Mouse (Mus musculus) heart, postnatal 0 days (tissue): ENCODE measurements at regions not wholly inside any gene's neighbourhood (a gene's known extent, or its start where the extent isn't known, plus 50 kb on each side); places are given as distances from the start of the nearest gene placed in this dataset.
"Not testable (repeated sequence)": the region's sequence is repeated elsewhere in the genome, so short reads cannot be mapped to it uniquely, and the experiment has no call there.

Source experiments
- ATAC-seq: fragments of 200-750 bp; cut with Nextera tagmentation; 2 replicates; pipeline ENCODE4 v1.8.0; 2017; ENCODE audit warnings: low read depth, moderate number of reproducible peaks, moderate library complexity; ENCODE audit not compliant: insufficient read depth
- DNase-seq: peaks from one replicate; pipeline ENCODE4 v3.0.0-alpha.2; 2016; ENCODE audit warnings: low spot score
- H3K27ac ChIP-seq: fragments of 300-500 bp; sonication (generic); 2 replicates; pipeline ENCODE4 v1.5.1; 2014; ENCODE audit warnings: low read depth, mild to moderate bottlenecking
- H3K27me3 ChIP-seq: fragments of 300-500 bp; sonication (generic); 2 replicates; pipeline ENCODE4 v1.6.1; 2014; ENCODE audit warnings: low read length, mixed read lengths; ENCODE audit not compliant: control insufficient read depth, insufficient read depth
- H3K36me3 ChIP-seq: fragments of 300-500 bp; sonication (generic); replicated peaks from 2 replicates; pipeline ENCODE4 v1.6.1; 2014; ENCODE audit warnings: low read length, mixed read lengths; ENCODE audit not compliant: control insufficient read depth, insufficient read depth
- H3K4me1 ChIP-seq: fragments of 300-500 bp; sonication (generic); 2 replicates; pipeline ENCODE4 v1.6.1; 2014; ENCODE audit warnings: antibody characterized with exemption; ENCODE audit not compliant: control insufficient read depth, insufficient read depth
- H3K4me2 ChIP-seq: fragments of 300-500 bp; sonication (generic); 2 replicates; pipeline ENCODE4 v1.6.1; 2014; ENCODE audit warnings: low read depth, mild to moderate bottlenecking, low read length, moderate library complexity
- H3K4me3 ChIP-seq: fragments of 300-500 bp; sonication (generic); 2 replicates; pipeline ENCODE4 v1.5.1; 2014; ENCODE audit warnings: low read depth, low read length
- H3K9ac ChIP-seq: fragments of 300-500 bp; sonication (generic); replicated peaks from 2 replicates; pipeline ENCODE4 v1.6.1; 2014; ENCODE audit warnings: low read depth, low read length, mixed read lengths
- H3K9me3 ChIP-seq: fragments of 300-500 bp; sonication (generic); replicated peaks from 2 replicates; pipeline ENCODE4 v1.6.1; 2016; ENCODE audit warnings: low read length; ENCODE audit not compliant: control insufficient read depth
- CTCF ChIP-seq: IDR thresholded peaks from 2 replicates; pipeline ENCODE4 v1.5.1; 2016; ENCODE audit warnings: antibody characterized with exemption, control low read depth, low read depth
- EP300 ChIP-seq: IDR thresholded peaks from 2 replicates; pipeline ENCODE4 v1.6.1; 2016; ENCODE audit warnings: antibody characterized with exemption, low read depth
- WGBS: fragments of 180-500 bp; shearing (Covaris S2); extraction: QIAGEN DNeasy Blood & Tissue Kit; methylation state at CpG from one replicate; pipeline ENCODE4 v1.1.7; 2014; 5-methylcytosine and 5-hydroxymethylcytosine counted together

DNA sequence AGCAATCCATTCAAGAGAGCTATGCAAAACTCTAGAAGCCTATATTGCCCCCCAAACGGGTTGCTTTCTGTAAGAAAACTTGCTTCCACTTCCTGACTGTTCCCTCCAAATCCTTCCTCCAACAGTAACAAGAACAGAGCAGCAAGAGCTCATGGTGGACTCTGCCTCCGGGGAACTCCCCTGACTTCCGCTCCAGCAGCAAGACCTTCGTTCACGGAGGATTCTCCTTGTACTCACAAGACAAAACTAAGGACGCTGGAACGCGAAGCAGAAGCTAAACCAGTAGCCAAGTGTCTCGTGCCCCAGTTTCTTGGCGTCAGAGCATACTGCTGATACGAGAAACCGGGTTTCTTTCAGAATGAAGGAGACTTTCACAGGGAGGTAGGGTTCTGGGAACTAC, 50.7 kb downstream of the H2al2a start:
- Histone ChIP-seq H3K36me3 (no peaks in the 10 kb centered on the region), H3K27me3 (no peaks in the 10 kb centered on the region), H3K27ac (no peak overlapping the region), H3K9ac (no peak overlapping the region), H3K4me2 (peak overlapping the region; percentile 6; the same call in 1 of the 2 replicates), H3K4me1 (no peaks in the 10 kb centered on the region), H3K9me3 (no peaks in the 10 kb centered on the region), H3K4me3 (no peak overlapping the region)
- 58% methylated on average over 12 of the region's 12 CpGs for WGBS
- DNase-seq (no peak), ATAC-seq (no peak)
- no peak for TF ChIP-seq CTCF
- TF ChIP-seq EP300: no peak

DNA sequence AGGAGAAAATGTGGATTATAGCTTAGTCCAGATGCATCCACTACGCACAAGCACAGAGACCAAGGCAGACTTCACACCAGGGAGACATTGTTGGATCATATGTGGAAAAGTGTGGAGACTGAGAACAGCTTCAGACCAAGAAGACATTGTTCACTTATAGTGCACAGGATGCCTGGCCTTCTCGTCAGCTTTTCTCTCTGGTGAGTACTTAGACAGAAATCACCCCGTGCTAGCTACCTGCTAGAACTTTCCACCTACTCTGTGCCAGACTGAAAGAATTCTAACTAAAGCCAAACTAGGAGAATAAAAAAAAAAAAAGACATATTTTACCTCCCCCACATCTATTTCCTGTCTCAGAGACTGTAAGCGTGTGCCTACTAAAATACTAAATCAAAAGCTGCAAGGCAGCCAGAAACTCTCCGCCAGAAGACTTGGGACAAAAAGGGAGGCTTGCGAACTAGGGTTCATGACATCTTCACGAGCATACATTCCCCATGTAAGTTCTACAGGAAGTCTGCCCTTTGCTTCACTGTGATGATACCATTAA, 51.3 kb downstream of the H2al2a start:
- ATAC-seq: no peak

DNA sequence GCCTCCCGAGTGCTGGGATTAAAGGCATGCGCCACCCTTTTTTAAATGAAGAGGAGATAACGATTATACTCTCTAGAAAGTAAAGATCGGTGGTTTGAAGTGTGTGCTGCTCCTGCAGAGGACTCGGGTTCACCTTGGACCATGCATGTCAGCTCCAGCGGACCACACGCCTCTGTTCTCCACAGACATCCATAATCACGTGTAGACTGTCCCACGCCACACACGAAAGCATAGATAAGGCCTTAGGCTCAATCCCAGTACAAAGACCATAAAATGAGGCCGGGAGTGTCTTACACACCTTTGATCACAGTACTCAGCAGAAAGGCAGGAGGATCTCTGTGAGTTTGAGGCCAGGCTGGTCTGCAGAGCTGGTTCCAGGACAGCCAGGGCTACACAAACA, 53.3 kb downstream of the H2al2a start:
- no peaks in the 10 kb centered on the region for H3K4me1 ChIP-seq
- no peak overlapping the region for H3K4me3 ChIP-seq
- ATAC-seq (no peak), DNase-seq (no peak)
- no peaks in the 10 kb centered on the region for H3K36me3 ChIP-seq
- H3K27ac ChIP-seq: no peak overlapping the region
- H3K9me3 ChIP-seq: no peaks in the 10 kb centered on the region
- H3K27me3 ChIP-seq: no peaks in the 10 kb centered on the region
- TF ChIP-seq CTCF: no peak
- TF ChIP-seq EP300: no peak
- H3K4me2 ChIP-seq: no peak overlapping the region
- H3K9ac ChIP-seq: no peak overlapping the region
- WGBS: 91% methylated on average over 11 of the region's 11 CpGs

More for the DNA sequence above, 51.3 kb downstream of the H2al2a start:
- Histone ChIP-seq H3K9ac (no peak overlapping the region), H3K27me3 (no peaks in the 10 kb centered on the region), H3K27ac (no peak overlapping the region), H3K4me3 (no peak overlapping the region), H3K4me2 (0 out of 2 replicates have a peak overlapping the region, but pooled peaks have one; percentile 6), H3K9me3 (no peaks in the 10 kb centered on the region), H3K4me1 (no peaks in the 10 kb centered on the region), H3K36me3 (no peaks in the 10 kb centered on the region)
- 68% methylated on average over 7 of the region's 7 CpGs for WGBS
- TF ChIP-seq CTCF (no peak), EP300 (no peak)
- DNase-seq: no peak

DNA sequence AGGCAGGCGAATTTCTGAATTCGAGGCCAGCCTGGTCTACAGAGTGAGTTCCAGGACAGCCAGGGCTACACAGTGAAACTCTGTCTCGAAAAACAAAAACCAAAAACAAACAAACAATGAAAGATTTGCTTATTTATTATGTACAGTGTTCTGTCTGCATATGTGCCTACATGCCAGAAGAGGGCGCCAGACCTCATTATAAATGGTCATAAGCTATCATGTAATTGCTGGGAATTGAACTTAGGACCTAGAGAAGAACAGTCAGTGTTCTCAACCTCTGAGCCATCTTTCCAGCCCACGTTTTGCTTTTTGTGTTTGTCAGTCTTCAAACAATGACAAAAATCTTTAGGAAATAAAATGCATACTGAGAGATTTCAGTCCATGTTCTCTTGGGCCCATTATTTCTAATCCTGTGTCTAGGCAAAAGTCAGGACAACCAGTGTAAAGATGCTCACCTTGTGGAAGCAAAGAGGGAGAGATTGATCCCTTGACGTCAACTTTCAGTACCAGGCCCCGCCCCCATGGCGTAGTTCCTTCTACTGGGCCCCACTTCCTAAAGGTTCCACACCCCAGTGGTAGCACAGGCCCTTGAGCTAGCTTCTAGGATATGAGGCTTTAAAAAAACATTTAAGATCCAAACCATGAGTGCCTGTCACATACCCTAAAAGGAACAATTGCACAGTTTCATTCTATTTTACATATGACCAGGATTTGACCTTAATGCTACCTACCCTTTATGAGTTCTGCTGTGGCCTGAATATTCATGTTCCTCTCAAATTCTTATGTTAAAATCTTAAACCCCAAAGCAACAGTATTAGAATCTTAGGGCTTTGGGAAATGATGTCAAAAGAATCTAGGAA, 54.0 kb downstream of the H2al2a start:
- WGBS: 72% methylated on average over 8 of the region's 8 CpGs
- H3K4me3 ChIP-seq: no peak overlapping the region
- DNase-seq: no peak

DNA sequence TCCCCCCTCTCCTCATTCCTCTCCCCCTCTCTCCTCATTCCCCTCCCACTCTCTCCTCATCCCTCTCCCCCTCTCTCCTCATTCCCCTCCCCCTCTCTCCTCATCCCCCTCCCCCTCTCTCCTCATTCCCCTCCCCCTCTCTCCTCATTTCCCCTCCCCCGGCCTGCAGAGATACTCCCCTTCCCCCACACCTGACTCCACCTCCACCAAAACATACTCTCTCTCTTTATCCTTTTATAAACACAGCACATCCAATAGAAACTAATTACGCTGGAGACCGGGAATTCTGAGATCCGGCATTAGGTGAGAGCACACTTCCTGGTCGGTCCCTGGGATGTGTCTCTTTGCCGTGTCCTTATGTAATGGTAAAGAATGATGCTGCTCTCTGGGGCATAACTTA, 54.8 kb downstream of the H2al2a start:
- no peak overlapping the region for H3K9ac ChIP-seq
- H3K9me3 ChIP-seq: no peaks in the 10 kb centered on the region
- no peak for TF ChIP-seq EP300
- no peak overlapping the region for H3K4me2 ChIP-seq
- DNase-seq: no peak
- no peak for ATAC-seq
- H3K36me3 ChIP-seq: no peaks in the 10 kb centered on the region
- H3K27ac ChIP-seq: no peak overlapping the region
- no peaks in the 10 kb centered on the region for H3K27me3 ChIP-seq
- 85% methylated on average over 6 of the region's 6 CpGs for WGBS
- no peak overlapping the region for H3K4me3 ChIP-seq
- no peaks in the 10 kb centered on the region for H3K4me1 ChIP-seq

More for the DNA sequence above, 54.0 kb downstream of the H2al2a start:
- no peaks in the 10 kb centered on the region for H3K4me1 ChIP-seq
- no peak for ATAC-seq
- H3K27ac ChIP-seq: no peak overlapping the region
- TF ChIP-seq CTCF (peak; percentile 36), EP300 (no peak)
- H3K27me3 ChIP-seq: no peaks in the 10 kb centered on the region
- H3K4me2 ChIP-seq: no peak overlapping the region
- no peak overlapping the region for H3K9ac ChIP-seq
- no peaks in the 10 kb centered on the region for H3K36me3 ChIP-seq
- no peaks in the 10 kb centered on the region for H3K9me3 ChIP-seq

DNA sequence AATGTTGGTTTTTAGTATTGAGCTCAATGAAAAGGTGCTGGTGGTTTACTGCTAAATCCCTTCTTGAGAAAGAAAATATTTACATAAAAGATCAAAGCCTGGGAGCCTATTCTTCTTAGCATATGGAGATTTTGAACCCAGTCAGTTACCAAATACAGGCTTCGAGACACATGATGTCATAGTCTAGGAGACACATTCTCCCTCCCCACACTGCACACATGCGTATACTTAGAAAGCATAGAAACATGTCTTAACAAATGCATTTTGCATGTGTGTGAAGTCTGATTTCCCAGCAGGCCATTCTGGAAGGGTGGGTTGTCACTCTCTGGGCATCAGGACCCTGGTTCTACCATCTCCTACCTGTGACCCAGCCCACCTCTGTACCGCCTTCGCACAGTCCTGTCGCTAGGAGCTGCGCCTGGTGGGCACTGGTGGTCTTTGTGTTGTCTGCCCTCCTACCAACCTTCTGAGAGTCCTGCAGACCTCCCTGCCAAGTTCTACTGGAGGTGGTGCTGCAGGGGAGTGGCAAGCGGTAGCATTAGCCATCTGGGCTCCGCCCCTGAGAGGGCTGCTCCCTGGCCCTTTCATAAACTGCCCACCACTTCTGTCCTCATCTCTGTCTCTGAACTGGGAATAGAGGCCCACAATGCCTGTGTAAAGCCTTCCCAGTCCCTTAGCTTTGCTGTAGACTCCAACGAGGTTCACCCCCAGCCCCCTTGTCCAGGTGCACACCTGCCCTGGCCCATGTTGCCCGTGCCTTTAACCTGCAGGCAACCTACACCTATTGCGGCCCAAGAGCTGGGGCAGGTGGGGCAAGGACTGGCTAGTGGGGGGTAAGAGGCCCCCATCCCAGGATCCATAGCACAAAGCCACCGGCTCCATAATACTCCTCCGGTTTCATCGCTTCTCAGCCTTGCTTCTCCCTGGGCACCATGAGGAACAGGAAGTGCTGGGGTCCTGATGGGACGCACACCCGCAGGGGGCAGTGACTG, 56.6 kb downstream of the H2al2a start:
- not testable (repeated sequence) for H3K27ac ChIP-seq, H3K9ac ChIP-seq, H3K36me3 ChIP-seq, H3K4me3 ChIP-seq, ATAC-seq, H3K4me2 ChIP-seq, DNase-seq, H3K4me1 ChIP-seq, H3K9me3 ChIP-seq, H3K27me3 ChIP-seq
- 76% methylated on average over 13 of the region's 16 CpGs for WGBS
